Mouse (Mus musculus): Measurements from ENCODE around the gene Mdfic. TPM values are rescaled to one million over a fixed set of nuclear protein-coding genes. Genes with fewer than 3 reads are reported as not detected.

Gene Mdfic
- total RNA-seq, 2 experiments from 2014 or later, result 2.8 to 4.6 TPM

- no peak for DNase-seq
These were observed 22.2 kb downstream of the Mdfic start for GRCm38 (mm10) chr6:15742591-15743149.

GRCm38 (mm10) chr6:15743291-15743792 lies 22.9 kb downstream of the Mdfic start:
- no peak for DNase-seq

DNA sequence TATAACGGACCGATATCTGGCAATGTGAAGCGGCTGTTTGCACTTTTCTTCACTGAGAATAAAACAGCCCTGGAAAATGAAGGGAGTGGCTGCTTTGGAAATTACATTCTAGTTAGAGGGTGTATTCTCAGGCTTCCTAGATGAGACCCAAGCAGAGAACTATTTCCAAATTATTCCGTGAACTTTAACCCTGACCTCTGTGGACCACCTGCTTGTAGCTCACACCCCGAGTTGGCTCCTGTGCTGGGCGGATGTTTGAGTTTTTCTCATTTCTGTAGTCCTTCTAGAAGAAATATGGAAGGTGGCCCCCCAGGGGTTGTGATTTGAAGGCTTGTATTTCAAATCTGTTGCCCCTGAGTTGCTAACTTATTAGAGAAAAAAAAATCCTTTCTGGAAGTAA lies 23.3 kb downstream of the Mdfic start:
- DNase-seq, result no peak

GRCm38 (mm10) chr6:15745313-15745712 lies 24.9 kb downstream of the Mdfic start:
- no peak for DNase-seq

GRCm38 (mm10) chr6:15745891-15746290 lies 25.4 kb downstream of the Mdfic start:
- no peak for DNase-seq

- no peak for DNase-seq
These were observed 27.1 kb downstream of the Mdfic start for GRCm38 (mm10) chr6:15747396-15748155.

DNA sequence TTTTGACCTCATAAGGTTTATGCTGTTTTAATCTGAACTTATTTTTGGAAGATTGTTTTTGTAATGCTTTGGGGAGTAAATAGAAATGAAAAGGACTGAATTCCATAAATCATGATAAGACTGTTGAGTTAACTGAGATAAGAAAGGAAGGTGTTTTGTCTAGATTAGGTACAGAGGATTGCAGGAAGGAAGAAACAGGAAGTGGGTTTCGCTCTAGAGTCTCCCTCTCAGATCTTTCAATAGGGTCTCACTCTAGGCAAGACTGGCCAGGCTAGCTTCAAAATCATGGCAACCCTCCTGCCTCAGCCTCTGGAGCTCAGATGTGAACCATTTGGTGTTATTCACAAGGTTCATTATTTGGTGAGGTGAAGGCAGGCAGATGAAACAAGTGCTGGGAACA lies 27.8 kb downstream of the Mdfic start:
- no peak for DNase-seq

GRCm38 (mm10) chr6:15748943-15749342 lies 28.5 kb downstream of the Mdfic start:
- no peak for DNase-seq

- no peak for DNase-seq
These were observed 29.6 kb downstream of the Mdfic start for GRCm38 (mm10) chr6:15750101-15750500.

DNA sequence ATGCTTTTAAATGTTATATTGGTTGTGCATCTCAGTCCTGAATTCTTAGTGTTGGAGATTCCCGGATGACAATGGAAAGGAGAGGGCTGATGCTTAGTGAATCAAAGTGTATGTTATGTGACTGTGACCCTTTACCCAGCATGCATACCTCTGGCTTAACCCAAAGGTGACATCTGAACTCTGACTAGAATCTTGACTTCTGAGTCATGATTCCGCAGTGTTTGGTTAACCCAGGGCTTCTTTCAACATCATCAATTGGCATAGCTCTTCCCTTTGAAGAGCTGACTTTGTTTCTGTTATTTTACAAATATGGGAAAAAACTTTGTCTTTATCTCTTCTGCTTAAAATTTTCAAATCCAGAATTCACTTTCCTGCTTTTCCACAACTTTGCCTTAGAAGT lies 30.9 kb downstream of the Mdfic start:
- DNase-seq, result no peak

DNA sequence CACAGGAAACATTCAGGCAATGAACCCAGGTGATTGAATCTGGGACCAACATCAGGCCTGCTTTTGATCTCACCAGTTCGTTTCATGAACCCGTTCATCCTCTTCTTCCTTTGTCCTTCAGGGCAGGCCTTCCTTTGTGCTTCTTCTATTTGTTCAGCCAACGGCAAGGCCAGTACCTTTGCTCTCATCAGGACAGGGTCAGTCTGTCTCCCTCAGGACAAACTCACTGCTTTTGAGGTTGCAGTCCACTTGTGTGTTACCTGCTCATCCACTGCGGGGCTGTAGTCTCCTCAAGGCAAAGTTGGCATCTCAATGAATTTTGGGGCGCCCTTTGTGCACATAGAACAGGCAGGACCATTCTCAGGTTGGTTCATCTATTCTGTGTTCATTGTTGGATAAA lies 31.7 kb downstream of the Mdfic start:
- DNase-seq, result no peak

DNA sequence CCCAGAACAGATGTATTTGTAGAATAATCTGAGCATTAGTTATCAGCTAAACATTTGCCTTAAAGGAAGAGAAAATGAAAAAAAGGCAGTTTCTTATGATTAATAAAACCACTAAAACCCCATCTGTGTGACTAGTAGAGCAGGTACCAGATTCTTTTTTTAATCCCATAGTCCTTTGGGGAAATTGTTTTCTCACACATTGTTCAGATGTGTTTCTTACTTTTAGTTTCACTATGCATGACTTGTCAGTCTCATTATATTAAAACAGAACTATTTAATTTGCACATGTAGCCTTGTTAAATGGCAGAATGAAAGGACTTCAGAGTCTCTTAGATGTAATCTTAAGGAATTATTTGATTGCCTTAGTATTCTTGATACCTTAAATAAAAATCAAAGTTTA lies 32.7 kb downstream of the Mdfic start:
- no peak for DNase-seq

- DNase-seq, result no peak
These were observed 37.9 kb downstream of the Mdfic start for GRCm38 (mm10) chr6:15758394-15758793.

GRCm38 (mm10) chr6:15760750-15761149 lies 40.3 kb downstream of the Mdfic start:
- DNase-seq, result no peak

DNA sequence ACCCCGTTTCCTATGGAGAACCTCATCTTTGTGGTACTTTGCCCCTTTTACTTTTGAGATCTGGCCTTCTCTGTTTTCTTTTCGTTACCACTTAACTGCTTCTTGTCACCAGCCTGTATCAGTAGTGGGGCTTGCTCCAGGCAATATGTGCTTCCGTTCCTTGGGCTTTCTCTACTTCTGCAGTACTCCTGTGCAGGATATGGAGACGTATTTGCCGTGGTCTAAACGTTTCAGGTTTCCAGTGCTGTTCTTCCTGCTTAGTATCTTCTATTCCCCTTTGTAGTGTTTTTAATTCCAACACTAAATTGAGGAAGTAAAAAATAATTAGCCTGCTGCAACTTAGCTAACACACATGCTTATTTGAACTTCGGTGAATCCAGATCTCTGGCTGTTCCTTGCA lies 43.6 kb downstream of the Mdfic start:
- DNase-seq, result no peak

DNA sequence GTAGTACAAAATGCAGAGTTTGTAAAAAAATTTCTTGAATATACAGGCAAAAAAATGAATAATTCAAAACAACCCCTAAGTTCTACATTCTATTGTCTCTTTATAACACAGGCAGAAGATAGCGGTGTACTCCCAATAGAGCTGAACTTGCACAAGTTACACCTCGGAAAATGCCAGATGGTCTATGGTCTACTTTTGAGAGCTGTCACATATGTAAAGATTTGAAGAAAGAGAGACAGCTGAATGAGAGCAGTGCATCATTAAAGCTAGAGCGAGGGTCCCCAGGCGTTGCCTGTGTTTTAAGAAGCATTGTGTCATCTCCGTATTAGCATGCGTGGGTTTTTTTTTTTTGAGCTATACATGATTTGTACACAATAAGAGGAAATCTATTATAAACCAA lies 47.0 kb downstream of the Mdfic start:
- DNase-seq, result no peak

DNA sequence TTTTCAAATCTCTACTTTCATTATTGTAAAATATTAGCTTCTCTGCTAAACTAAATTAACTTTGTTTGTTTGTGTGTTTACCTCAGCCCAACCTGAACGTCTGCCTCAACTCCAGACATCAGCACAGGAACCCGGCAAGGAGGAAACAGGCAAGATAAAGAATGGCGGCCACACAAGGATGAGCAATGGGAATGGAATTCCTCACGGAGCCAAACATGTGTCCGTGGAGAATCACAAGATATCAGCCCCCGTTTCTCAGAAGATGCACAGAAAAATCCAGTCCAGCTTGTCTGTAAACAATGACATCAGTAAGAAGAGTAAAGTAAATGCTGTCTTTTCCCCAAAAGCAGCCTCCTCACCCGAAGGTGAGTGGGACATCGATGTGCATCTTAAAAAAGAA lies 49.7 kb downstream of the Mdfic start:
- no peak for DNase-seq

GRCm38 (mm10) chr6:15777070-15777469 lies 56.6 kb downstream of the Mdfic start:
- DNase-seq, result no peak

DNA sequence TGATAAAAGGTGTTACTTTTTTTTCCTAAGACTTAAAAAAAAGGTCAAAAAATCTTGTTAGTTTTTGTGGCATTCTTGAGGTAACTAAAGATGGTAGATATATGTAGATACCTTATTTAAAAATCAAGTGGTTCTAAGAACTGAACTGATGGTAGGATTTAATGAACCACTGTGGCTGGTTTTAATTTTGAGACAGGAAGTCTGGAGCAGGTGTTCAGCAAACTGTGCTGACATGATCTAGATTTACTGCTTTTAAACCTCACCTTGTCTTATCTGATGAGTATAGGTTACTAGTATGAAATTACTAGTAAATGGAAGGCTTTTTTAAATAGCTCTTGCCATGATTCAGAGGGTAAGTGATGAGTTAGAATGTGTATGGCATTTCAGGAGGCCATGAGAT lies 59.7 kb downstream of the Mdfic start:
- no peak for DNase-seq

- no peak for DNase-seq
These were observed 60.2 kb downstream of the Mdfic start for GRCm38 (mm10) chr6:15780688-15781087.

GRCm38 (mm10) chr6:15789523-15790500 lies 69.4 kb downstream of the Mdfic start:
- peak; percentile 11 to 30 for DNase-seq

DNA sequence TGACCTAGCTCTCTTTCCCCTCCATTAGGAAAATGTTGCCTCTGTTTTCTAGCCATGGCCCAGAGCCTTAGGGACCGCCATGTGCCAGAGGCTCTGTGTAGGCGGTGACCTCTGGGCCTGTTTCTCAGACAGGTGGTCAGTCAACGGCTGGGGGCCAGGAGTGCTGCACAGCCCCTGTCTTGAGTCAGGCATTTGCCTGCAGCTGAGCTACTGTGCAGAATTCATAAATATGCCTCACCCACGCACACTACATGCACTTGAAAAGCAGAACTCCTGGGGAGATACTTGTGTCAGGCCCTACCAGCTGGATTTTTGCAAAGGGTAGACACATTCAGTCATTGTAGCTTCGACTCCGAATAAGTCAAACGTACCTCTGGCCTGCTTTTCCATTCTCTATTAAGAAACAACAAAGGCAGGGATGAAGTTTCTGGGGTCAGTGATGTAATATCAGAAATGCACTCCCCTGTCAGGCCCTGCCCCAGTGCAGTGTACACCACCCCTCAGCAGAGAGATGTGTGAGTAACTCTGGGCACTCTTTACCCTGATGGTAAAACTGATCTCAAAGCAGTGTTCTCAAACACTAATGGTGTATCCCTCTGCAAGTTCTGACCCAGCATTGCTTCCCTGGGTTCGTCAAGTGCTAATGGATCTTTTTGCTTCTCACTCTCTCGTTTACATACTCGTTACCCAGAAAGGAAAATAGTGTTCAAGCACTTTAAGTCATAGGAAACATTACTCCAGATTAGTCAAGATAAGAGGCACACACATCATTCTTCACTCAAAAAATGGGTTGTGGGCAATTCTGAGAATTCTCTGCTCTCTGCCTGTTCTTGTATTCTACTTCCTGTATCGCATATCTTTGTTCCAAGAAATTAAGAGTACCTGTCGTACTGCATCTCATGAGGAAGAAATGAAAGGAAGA lies 72.5 kb downstream of the Mdfic start:
- no peak for DNase-seq
